Mouse (Mus musculus): Measurements from ENCODE around the gene Poldip2.

The Poldip2 gene

DNA sequence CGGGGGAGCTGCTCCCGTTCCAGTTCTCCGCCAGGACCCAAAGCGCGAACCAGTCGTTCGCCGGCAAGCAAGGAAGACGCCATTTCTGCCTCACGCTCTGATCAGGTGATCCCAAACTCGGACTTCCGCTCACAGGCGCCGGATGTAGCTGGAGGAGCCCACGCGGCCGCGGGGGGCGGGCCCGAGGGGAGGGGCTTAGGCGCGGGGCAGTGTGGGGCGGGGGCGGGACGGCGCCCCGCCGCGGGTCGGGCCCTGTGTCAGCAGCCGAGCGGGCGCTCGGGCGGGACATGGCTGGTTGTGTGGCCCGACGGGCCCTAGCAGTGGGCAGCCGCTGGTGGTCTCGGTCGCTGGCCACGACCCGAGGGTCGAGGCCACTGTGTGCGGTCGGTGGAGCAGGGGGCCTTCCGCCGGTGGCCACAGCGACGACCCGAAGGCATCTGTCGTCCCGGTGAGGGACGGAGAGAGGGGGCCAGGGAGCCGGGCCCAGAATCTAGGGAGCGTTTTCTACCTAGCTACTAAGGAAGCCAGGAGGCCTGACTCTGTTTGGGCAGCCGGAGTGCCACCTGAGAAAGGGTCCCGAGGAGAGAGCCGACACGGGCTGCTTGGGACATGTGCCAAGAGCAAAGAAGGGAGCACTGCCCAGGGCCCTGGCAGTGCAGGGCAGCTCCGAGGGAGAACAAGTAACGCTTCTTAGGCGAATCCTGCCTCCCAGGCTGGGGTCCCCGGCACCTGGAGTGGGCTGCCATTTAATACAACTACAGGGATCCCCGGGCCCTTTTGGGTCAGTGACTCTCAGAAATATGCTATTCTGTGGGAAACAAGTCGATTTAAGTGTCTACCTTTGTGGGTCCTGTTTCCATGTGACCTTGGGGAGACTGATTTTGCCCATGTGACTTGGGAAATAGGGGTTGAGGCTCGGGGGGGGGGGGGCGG is at the start of gene Poldip2, which contains the start of gene Tmem199:
Gene Poldip2, plus strand, starts transcription at position 169 of the 933 bp plus-strand sequence.
Gene Tmem199, minus strand, starts transcription at position 148 of the 933 bp plus-strand sequence.
- DNase-seq = peak; percentile 92 to 96

DNA sequence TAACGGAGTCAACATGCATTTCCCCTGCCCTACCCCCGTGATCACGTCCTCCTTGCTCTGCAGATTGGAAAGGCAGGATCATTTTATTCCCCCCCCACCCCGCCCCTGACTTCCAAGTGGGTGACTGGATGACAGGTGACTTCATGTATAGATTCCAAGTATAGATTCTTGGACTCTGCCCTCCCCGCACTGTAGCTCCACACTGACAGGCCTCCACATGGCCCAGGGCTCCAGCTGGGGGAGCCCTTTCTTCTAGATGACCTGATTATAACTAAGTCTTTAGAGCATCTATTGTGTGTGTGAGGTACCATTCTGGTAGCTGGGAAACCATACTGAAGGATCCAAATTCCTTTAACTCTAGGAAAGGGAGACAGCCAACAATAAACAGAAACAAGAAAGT is 49.3 kb upstream of the Poldip2 start:
- DNase-seq = no peak

DNA sequence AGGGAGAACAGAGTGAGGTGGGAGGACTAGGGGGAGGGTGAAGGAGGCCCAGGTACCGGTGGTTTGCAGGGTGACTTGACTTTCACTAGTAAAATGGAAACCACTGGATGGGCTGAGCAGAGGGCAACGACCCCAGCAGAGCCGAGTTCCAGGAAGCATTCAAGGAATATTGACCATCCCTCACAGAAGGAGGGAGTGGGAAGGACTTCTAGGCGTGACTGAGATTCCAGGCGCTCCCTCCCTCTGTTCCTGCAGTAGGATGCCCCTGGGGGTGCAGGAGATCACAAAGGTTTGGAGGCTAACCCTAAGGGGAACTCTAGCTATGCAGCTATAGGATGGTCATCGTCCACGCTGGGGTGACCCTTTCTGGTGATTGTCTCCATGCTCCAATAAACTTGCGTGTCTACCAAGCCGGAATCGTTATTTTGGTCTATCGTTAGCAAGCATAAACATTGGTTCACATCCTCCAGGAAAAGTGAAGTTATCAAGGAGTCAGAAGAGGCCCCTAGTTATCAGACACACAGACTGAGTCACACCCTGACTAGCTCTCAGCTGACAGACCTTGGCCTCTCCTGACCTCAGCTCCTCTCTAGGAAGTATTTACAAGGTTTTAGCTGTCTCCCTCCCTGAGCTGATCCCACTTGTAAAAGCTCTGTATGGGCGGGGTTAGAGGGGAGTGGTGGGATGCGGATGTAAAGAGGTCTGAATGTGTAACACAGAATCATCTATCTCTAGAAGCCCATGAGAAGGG is 48.5 kb upstream of the Poldip2 start:
- no peak for DNase-seq

DNA sequence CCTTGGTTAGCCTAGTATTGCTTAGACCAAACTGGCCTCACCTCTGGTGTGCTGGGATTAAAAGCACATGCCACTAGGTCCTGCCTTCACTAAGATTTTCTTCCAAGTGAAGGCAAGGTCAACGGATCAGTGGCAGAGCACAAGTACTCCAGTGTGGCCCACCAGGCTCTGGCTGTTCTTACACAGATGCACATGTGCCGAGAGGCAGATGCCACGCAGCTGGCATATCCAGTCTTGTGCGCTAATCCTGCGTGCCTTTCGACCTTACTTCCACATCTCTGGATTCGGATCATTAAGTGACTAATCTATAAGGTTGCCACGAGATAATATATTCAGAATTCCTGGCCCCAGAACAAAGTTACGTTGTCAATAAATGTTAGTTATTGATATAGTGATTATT is 46.9 kb upstream of the Poldip2 start:
- DNase-seq = no peak

DNA sequence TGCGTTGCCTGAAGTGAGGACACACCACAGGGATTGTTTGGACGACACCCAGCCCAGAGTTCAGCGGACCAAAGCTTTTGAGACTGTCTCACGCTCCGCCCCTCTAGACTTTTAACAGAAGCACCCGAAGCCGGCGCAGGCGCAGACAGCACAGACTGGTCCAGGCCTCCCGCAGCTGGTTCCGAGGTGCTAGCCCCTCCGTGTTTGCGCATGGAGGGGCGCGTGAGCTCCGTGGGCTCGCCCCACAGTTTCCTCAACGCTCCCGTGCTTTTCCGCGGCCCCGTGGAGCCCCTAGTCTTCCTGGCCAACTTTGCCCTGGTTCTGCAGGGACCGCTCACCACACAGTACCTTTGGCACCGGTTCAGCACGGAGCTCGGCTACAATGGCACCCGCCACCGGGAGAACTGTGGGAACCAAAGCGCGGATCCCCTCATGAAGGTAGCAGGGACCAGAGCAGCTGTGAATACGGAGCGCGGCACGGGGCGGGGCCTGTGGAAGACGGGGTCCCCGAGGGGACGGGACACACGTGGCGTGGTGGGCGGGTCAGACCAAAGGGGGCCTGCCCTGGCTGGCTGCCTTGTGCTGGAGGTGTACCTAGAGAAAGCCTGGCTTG is 46.3 kb upstream of the Poldip2 start, which contains the start of gene Slc46a1:
Gene Slc46a1, plus strand, starts transcription at position 130 of the 613 bp plus-strand sequence.
- DNase-seq = peak; percentile 62 to 78

DNA sequence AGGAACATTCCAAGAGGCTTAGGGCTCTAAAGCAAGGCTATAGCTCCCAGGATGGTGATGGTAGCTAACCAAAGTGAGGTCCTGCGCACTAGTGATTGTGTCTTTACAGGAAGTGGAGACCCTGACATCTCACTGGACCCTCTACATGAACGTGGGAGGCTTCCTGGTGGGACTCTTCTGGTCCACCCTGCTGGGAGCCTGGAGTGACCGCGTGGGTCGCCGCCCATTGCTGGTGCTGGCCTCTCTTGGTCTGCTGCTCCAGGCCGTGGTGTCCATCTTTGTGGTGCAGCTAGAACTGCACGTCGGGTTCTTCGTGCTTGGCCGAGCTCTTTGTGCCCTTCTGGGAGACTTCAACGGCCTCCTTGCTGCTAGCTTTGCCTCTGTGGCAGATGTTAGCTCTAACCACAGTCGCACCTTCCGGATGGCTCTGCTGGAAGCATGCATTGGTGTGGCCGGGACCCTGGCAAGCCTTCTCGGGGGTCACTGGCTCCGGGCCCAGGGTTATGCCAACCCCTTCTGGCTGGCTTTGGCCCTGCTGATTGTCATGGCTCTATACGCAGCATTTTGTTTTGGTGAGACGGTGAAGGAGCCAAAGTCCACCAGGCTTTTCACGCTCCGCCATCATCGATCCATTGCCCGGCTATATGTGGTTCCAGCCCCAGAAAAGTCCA is 45.6 kb upstream of the Poldip2 start:
- DNase-seq = peak in 1 of 2 experiments; percentile 25

DNA sequence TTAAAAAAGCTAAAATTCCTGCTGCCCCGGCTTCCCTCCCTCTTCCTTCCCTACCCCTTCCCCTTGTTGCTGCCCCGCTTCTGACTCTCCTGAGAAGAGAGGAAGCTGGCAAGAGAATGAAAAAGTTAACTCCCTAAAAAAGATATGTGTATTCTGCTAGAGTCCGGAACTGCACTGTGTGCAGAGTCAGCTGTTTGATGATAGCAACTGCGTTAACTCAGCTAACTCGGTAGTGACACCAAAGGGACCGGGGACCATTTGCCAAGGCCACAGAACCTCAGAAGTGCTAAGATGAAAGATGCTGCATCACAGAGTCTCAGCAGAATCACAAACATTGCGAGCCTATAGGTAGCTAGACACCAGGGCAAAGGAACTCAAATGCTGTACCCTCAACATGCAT is 44.5 kb upstream of the Poldip2 start:
- DNase-seq = no peak

DNA sequence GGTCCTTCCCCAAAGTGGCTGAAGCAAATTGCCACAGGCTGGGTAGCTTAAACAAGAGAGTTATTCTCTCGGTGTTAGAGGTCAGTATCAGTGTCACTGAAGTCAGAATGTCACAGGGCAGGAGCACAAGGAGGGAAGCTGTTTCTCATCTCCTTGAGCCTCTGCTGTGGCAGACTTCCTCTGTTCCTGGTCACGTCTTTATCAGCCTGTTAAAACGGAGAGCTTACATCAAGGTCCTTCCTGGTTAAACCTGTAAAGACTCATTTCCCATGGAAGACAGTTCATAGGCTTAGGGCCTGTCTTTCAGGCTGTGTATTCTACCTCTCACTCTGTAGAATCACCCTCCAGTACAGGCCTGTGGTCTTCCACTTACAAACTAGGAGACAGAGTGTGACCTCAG is 44.1 kb upstream of the Poldip2 start:
- DNase-seq = no peak

DNA sequence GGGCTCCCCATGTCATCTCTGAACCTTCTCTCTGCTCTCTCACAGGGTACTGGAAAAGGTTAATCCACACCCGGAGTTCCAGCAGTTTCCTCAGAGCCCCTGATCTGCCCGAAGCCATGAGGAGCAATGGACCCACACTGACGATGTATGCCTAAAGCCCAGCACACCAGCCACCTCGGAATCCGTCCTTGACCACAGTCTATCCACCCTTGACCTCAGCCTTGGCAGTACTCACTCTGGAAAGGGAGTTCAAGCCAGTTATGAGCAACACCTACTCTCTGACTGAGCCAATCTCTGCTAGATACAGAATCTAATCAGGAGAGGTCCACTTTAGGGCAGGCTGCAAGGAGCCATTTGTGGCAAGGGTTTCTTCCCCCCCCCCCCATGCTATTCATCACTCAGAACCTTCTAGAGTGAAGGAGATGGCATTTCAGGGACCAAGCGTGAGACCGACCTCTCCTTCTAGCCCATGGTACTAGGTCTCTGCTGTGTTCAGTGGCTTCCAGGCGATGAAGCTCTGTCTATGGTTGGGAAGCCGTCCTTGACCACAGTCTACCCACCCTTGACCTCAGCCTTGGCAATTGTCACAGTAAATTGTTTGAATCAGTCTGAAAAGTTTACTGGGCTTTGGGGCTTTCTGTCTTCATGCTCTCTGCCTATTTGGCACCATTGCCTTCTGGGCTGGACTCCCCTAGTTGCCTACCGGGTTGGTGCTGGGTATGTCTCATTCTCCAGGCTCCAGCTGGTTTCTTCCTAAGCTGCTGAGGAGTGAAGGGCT is 40.5 kb upstream of the Poldip2 start:
- DNase-seq = no peak

DNA sequence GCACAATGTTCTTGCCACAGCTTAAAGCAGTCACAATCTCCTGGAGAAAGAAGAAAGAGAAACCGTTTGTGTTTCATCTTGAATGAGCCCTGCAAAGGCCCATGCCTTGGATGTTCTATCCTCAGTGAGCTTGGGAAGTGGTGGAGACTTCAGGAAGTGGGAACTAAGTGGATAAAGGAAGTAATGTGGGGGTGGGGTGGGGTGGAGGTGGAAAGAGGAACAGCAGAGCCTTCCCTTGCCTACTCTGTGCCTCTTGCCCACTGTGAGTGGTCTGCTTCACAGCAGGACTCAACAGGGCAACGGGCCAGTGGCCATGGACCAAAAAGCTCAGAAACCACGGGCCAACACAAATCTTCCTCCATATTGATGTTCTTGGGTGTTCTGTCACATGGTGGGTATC is 36.7 kb upstream of the Poldip2 start:
- DNase-seq = peak in 1 of 2 experiments; percentile 21

DNA sequence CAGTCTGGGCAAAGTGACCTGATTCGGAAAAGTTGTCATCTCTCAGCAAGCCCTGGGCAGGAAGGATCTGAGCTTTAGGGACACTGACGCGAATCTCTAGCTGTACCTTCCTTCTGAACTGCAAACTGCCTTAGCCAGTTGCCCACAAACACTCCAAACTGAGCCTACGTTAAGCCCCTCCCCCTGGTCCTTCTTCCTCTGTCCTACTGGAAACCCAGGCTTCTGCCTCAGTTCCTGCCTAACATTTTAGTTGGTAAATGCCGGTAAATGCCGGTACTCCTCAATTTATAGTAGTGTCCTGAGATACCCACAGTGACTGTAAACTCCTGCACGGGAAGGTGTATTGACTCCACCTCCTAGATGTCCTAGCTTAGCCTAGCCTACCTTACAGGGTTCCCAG is 28.4 kb upstream of the Poldip2 start:
- DNase-seq = no peak

DNA sequence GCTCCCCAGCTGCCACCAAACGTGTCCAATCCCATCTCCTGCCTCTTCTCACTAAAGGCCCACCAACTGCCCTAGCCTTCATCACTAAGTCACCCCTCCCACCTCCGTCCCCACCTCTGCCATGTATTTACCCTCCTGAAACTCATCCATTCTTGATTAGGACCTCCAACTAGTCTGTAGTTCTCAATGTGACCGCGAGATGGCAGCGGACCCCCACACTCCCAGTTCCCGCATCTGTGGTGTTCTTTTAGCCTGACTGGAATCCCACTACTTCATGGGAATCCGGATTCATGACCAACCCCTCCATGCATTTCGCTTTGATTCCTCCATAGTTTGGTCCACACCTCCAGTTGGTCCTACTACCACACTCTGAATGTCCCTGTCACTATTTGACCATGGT is 23.8 kb upstream of the Poldip2 start:
- peak; percentile 88 to 89 for DNase-seq

DNA sequence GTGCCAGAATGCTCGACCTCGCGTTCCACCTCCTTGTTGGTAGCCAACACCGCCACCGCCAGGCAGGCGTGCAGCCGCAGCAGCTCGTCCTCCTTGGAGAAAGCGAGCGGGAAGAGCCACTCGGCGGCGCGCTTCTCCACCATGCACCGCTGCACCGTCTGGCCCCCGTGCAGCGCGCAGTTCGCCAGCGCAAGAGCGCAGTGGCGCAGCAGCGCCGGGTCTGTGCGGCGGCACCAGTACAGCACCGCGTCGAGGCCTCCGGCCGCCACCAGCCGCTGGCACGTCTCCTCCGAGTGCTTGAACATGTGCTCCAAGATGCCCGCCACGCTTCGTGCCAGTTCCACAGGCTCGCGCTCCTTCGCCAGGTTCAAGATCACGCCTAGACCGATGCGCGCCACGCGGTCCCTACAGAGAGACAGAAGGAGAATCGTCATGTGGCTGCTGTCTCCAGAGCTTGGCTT is 21.2 kb upstream of the Poldip2 start:
- DNase-seq = peak; percentile 71 to 78

DNA sequence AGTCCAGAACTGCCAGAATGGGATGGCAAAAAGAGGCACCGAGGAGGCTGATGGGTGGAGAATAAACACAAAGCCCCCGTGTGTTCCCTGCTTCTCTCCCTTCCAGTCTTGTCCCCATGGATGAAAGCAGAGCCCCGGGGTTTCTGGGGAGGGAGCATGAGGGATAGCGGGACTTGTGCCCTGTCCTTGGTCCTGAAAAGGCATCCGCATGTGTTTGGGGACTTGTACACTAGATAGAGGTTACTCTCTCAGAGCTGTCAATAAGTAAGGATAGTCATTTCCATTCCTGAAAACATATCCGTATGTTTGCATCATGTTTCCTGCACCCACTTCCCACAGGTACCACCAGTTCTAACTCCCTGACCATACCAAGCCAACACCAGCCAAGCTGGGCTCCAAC is 16.1 kb upstream of the Poldip2 start:
- peak; percentile 27 to 31 for DNase-seq

DNA sequence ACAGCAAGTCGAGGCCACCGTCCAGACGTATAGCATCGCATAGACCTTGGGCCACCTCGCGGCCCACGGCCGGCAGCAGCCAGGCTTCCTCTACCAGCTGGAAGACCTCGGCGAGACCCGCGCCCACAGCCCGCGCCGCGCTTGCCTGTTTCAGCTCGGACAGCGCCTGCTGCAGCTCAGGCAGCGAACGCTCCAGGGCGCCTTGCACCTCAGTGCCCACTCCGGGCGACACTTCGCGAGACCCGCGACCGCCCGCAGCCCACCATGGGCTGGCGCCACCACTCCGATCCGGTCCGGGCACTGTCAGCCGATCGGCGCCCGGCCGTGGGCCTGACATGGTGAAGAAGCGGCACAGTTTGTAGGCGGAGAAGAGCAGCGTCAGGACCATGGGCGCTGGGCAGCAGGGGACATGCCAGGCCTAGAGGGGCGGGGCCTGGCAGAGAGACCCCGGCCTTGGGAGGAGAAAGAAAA is 14.9 kb upstream of the Poldip2 start:
- DNase-seq = peak; percentile 73 to 77

DNA sequence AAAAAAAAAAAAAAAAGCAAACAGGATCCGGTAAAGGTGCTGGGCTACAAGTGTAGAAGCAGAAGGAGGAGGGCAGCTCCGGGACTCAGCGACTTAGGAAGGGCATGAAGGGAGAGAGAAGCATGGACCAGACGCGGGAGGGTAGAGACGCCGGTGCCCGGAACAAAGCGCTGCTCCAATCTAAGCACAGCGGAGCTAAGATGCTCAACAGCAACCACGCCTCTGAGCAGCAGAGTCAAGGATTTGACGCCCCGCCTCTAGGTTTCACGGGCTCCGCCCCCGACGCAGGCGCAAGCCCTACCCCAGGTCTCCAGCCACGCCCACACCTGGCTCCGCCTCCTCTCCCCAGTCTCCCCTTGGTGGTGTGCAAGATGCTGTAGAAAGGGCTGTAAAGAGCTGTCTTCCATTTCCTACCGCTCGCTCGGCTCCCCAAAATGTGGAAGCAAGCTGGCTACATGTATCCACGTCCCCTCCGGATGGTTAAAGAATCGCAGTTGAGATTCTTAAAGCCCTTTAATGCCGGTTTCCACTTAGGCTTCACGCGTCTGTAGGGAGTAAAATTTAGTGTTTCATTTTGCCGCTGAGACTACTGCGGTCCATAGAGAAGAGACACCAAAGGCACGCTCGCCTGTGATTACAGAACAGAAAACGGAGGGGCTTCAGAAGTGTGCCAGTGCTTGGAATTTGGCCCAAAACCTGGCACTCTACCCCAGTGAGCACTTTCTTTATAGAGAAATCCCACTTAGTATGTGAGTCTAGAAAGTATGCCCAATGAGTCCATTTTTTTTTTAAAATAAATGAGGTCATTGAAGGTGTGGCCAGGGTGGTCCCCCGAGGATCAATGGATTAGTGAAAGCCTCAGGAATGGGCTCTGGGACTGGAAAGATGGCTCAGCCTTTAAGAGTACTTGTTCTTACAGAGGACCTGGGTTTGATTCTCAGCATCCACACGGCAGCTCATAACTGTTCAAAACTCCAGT is 14.2 kb upstream of the Poldip2 start, which contains the start of gene Sarm1:
Gene Sarm1, minus strand, starts transcription at position 211 of the 979 bp plus-strand sequence.
- DNase-seq = peak; percentile 98 to 99

DNA sequence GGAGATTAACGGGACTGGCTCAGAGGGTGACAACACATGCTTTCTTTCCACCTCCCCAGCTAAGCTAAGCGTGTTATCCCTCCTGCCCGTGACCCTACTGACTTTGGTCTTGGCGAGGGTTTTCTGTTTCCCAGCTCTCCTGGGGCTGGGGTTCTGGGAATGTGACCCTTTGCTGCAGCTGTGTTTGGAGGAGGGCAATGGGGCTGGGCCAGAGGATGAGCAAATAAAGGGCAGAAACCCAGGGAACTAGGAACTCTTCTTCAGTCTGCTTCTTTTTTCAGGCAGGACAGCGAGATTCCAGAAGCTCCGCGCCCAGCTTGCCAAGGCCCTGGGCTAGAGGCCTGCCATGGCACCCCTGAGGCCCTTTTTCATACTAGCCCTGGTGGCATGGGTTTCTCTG is 13.0 kb upstream of the Poldip2 start, which contains the start of gene Vtn:
Gene Vtn, plus strand, starts transcription at position 88 of the 400 bp plus-strand sequence.
- DNase-seq = peak in 1 of 2 experiments; percentile 26

DNA sequence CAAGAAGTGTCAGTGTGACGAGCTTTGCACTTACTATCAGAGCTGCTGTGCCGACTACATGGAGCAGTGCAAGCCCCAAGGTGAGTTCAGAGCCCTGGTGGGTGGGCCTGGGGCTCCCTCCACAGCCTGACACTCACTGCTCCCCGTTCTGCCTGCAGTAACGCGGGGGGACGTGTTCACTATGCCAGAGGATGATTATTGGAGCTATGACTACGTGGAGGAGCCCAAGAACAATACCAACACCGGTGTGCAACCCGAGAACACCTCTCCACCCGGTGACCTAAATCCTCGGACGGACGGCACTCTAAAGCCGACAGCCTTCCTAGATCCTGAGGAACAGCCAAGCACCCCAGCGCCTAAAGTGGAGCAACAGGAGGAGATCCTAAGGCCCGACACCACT is 12.4 kb upstream of the Poldip2 start:
- DNase-seq = no peak

DNA sequence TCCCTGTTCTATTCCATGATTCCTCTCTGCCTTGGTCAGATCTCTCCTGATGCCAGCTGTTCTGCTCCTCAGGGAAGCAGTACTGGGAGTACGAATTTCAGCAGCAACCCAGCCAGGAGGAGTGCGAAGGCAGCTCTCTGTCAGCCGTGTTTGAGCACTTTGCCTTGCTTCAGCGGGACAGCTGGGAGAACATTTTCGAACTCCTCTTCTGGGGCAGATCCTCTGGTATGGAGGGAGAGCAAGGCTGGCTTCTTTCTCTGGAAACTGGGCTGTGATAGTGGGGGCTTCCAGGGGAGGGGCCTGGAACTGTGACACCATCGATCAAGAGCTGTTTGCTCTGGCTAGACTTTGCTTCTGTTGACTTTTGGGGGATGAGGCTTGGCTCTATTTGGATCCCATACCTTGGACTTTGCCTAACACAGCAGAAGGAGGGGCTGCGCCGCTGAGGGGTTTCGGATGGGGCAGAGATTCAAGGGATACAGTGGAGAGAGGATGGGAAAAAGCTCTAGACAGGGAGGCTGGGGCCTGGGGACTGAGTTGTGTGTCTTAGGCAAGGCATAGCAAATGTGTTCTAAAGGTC is 11.3 kb upstream of the Poldip2 start:
- no peak for DNase-seq

DNA sequence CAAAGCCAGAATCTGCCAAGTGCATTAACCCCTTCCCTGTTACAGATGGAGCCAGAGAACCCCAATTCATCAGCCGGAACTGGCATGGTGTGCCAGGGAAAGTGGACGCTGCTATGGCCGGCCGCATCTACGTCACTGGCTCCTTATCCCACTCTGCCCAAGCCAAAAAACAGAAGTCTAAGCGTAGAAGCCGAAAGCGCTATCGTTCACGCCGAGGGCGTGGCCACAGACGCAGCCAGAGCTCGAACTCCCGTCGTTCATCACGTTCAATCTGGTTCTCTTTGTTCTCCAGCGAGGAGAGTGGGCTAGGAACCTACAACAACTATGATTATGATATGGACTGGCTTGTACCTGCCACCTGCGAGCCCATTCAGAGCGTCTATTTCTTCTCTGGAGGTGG is 10.5 kb upstream of the Poldip2 start:
- no peak for DNase-seq
